Comparison of ENCODE assay signal across 19 mouse cellular contexts in genomic region chr5:93270721-93271120, GRCm38 (mm10).
"Had no signal": no experiment of that assay in that cellular context is flagged by ENCODE, and none has a peak within 500 bp of the region (broad histone marks: within the 10 kb centered on the region; RNA-seq: fewer than 3 reads in every experiment).

No protein-coding gene starts in this region.

- ATAC-seq: liver, postnatal 0 days; midbrain, embryonic 15.5 days had no signal

- H3K27me3 ChIP-seq: kidney, embryonic 15.5 days; limb, embryonic 12.5 days; limb, embryonic 15.5 days; lung, embryonic 15.5 days; midbrain, embryonic 12.5 days; midbrain, embryonic 15.5 days; neural tube, embryonic 13.5 days had no signal

- H3K4me2 ChIP-seq: liver, embryonic 11.5 days had no signal

- DNase-seq: kidney, postnatal 10 days; kidney, postnatal 4 days; left cerebral cortex, postnatal 4 days; liver, postnatal 0 days; lung, postnatal 10 days; lung, postnatal 36 days; retina, postnatal 1 day; right cerebral cortex, postnatal 25 days; thymus, adult 18-20 months; thymus, postnatal 36 days had no signal

- H3K4me3 ChIP-seq: limb, embryonic 15.5 days had no signal

- H3K9me3 ChIP-seq: kidney, embryonic 15.5 days; limb, embryonic 12.5 days; limb, embryonic 15.5 days; lung, embryonic 15.5 days; midbrain, embryonic 12.5 days; midbrain, embryonic 15.5 days; neural tube, embryonic 13.5 days had no signal

- H3K9ac ChIP-seq: kidney, embryonic 15.5 days; limb, embryonic 12.5 days; limb, embryonic 15.5 days; liver, embryonic 14.5 days; liver, postnatal 0 days; lung, embryonic 15.5 days; midbrain, embryonic 15.5 days had no signal

- H3K27ac ChIP-seq: kidney, embryonic 15.5 days; limb, embryonic 12.5 days; limb, embryonic 15.5 days; liver, embryonic 14.5 days; lung, embryonic 15.5 days; midbrain, embryonic 15.5 days; neural tube, embryonic 13.5 days had no signal
